Mouse (Mus musculus): ENCODE results near the gene Anks6. TPM values are rescaled to one million over a fixed set of nuclear protein-coding genes. Genes with fewer than 3 reads are reported as not detected.

Anks6 gene
- polyA plus RNA-seq, 2 experiments, result 6.5 to 14.9 TPM

GRCm38 (mm10) chr4:47091493-47092386 lies 34.5 kb upstream of the Anks6 start, which contains the start of gene Galnt12:
Gene Galnt12 (plus strand): TSS chr4:47091909.
- peak; percentile 62 for ATAC-seq (ENCODE audit: low FRiP score, low read depth)
- peaks cover 29% of the 10 kb centered on the region; the same call in 1 of the 2 replicates for H3K27me3 ChIP-seq (ENCODE audit: control insufficient read depth, insufficient read depth, low read length)

GRCm38 (mm10) chr4:47088671-47089070 lies 31.4 kb upstream of the Anks6 start:
- Histone ChIP-seq H3K4me1 (ENCODE audit: control insufficient read depth, insufficient read depth, low read length) (peaks cover 5% of the 10 kb centered on the region), H3K9me3 (ENCODE audit: control insufficient read depth, low read length) (no peaks in the 10 kb centered on the region), H3K27me3 (ENCODE audit: control insufficient read depth, insufficient read depth, low read length) (peaks cover 26% of the 10 kb centered on the region; the same call in 1 of the 2 replicates), H3K9ac (ENCODE audit: low read depth, low read length, severe bottlenecking) (no peak overlapping the region), H3K36me3 (ENCODE audit: control insufficient read depth, insufficient read depth, low read length) (no peaks in the 10 kb centered on the region), H3K27ac (replicated peaks; ENCODE audit: low read depth, low read length) (no peak overlapping the region), H3K4me3 (replicated peaks; ENCODE audit: low read length) (no peak overlapping the region), H3K4me2 (replicated peaks; ENCODE audit: low read depth, low read length, severe bottlenecking) (no peak overlapping the region)
- no peak for DNase-seq (ENCODE audit: low spot score)
- 87% methylated on average over 7 of the region's 7 CpGs for WGBS
- no peak for ATAC-seq (ENCODE audit: low FRiP score, low read depth)
- no peak for TF ChIP-seq POLR2A (IDR thresholded peaks at IDR 0.05; ENCODE audit: borderline replicate concordance, extremely low read depth, insufficient read depth, insufficient read length)

More at GRCm38 (mm10) chr4:47091493-47092386, 34.5 kb upstream of the Anks6 start, which contains the start of gene Galnt12:
- H3K9ac ChIP-seq (ENCODE audit: low read depth, low read length, severe bottlenecking), result peak within 1 kb of the TSS; percentile 65
- DNase-seq (ENCODE audit: low spot score), result peak; percentile 11
- H3K4me1 ChIP-seq (ENCODE audit: control insufficient read depth, insufficient read depth, low read length), result peaks cover 5% of the 10 kb centered on the region
- no peaks in the 10 kb centered on the region for H3K36me3 ChIP-seq (ENCODE audit: control insufficient read depth, insufficient read depth, low read length)
- H3K4me3 ChIP-seq (replicated peaks; ENCODE audit: low read length), result peak within 1 kb of the TSS; percentile 64
- 3% methylated on average over 52 of the region's 74 CpGs for WGBS
- no peaks in the 10 kb centered on the region for H3K9me3 ChIP-seq (ENCODE audit: control insufficient read depth, low read length)
- peak within 1 kb of the TSS; percentile 99 for H3K4me2 ChIP-seq (replicated peaks; ENCODE audit: low read depth, low read length, severe bottlenecking)
- no peak for TF ChIP-seq POLR2A (IDR thresholded peaks at IDR 0.05; ENCODE audit: borderline replicate concordance, extremely low read depth, insufficient read depth, insufficient read length)
- no peak within 1 kb of the TSS for H3K27ac ChIP-seq (replicated peaks; ENCODE audit: low read depth, low read length)

- no peak overlapping the region for H3K9ac ChIP-seq (ENCODE audit: low read depth, low read length, severe bottlenecking)
- H3K27ac ChIP-seq (replicated peaks; ENCODE audit: low read depth, low read length), result no peak overlapping the region
- H3K36me3 ChIP-seq (ENCODE audit: control insufficient read depth, insufficient read depth, low read length), result no peaks in the 10 kb centered on the region
- 93% methylated on average over 7 of the region's 7 CpGs for WGBS
- no peak overlapping the region for H3K4me3 ChIP-seq (replicated peaks; ENCODE audit: low read length)
- no peak for TF ChIP-seq POLR2A (IDR thresholded peaks at IDR 0.05; ENCODE audit: borderline replicate concordance, extremely low read depth, insufficient read depth, insufficient read length)
- ATAC-seq (ENCODE audit: low FRiP score, low read depth), result no peak
- H3K9me3 ChIP-seq (ENCODE audit: control insufficient read depth, low read length), result no peaks in the 10 kb centered on the region
- H3K4me1 ChIP-seq (ENCODE audit: control insufficient read depth, insufficient read depth, low read length), result no peaks in the 10 kb centered on the region
- H3K4me2 ChIP-seq (replicated peaks; ENCODE audit: low read depth, low read length, severe bottlenecking), result no peak overlapping the region
- no peak for DNase-seq (ENCODE audit: low spot score)
- no peaks in the 10 kb centered on the region for H3K27me3 ChIP-seq (ENCODE audit: control insufficient read depth, insufficient read depth, low read length)
These were observed 26.6 kb upstream of the Anks6 start for GRCm38 (mm10) chr4:47083824-47084223.

GRCm38 (mm10) chr4:47080647-47081010 lies 23.4 kb upstream of the Anks6 start:
- no peak for DNase-seq (ENCODE audit: low spot score)
- 92% methylated on average over 4 of the region's 4 CpGs for WGBS
- Histone ChIP-seq H3K4me1 (ENCODE audit: control insufficient read depth, insufficient read depth, low read length) (no peaks in the 10 kb centered on the region), H3K27me3 (ENCODE audit: control insufficient read depth, insufficient read depth, low read length) (no peaks in the 10 kb centered on the region), H3K4me2 (replicated peaks; ENCODE audit: low read depth, low read length, severe bottlenecking) (no peak overlapping the region), H3K4me3 (replicated peaks; ENCODE audit: low read length) (no peak overlapping the region), H3K27ac (replicated peaks; ENCODE audit: low read depth, low read length) (no peak overlapping the region), H3K9ac (ENCODE audit: low read depth, low read length, severe bottlenecking) (no peak overlapping the region), H3K36me3 (ENCODE audit: control insufficient read depth, insufficient read depth, low read length) (no peaks in the 10 kb centered on the region), H3K9me3 (ENCODE audit: control insufficient read depth, low read length) (no peaks in the 10 kb centered on the region)
- TF ChIP-seq POLR2A (IDR thresholded peaks at IDR 0.05; ENCODE audit: borderline replicate concordance, extremely low read depth, insufficient read depth, insufficient read length), result no peak
- no peak for ATAC-seq (ENCODE audit: low FRiP score, low read depth)

- DNase-seq (ENCODE audit: low spot score) (no peak), ATAC-seq (ENCODE audit: low FRiP score, low read depth) (no peak)
- H3K27ac ChIP-seq (replicated peaks; ENCODE audit: low read depth, low read length), result no peak overlapping the region
- no peak overlapping the region for H3K4me3 ChIP-seq (replicated peaks; ENCODE audit: low read length)
- no peaks in the 10 kb centered on the region for H3K4me1 ChIP-seq (ENCODE audit: control insufficient read depth, insufficient read depth, low read length)
- H3K9ac ChIP-seq (ENCODE audit: low read depth, low read length, severe bottlenecking), result no peak overlapping the region
- no peaks in the 10 kb centered on the region for H3K36me3 ChIP-seq (ENCODE audit: control insufficient read depth, insufficient read depth, low read length)
- TF ChIP-seq POLR2A (IDR thresholded peaks at IDR 0.05; ENCODE audit: borderline replicate concordance, extremely low read depth, insufficient read depth, insufficient read length), result no peak
- no peaks in the 10 kb centered on the region for H3K27me3 ChIP-seq (ENCODE audit: control insufficient read depth, insufficient read depth, low read length)
- no peaks in the 10 kb centered on the region for H3K9me3 ChIP-seq (ENCODE audit: control insufficient read depth, low read length)
- no peak overlapping the region for H3K4me2 ChIP-seq (replicated peaks; ENCODE audit: low read depth, low read length, severe bottlenecking)
- WGBS, result 88% methylated on average over 17 of the region's 17 CpGs
These were observed 22.9 kb upstream of the Anks6 start for GRCm38 (mm10) chr4:47079997-47080646.

All from limb, embryonic 14.5 days (tissue).